In genomic region chr15:7397818-7398608, GRCm38 (mm10) we compare ENCODE assay signal across 8 mouse cellular contexts. TPM values are rescaled to one million over a fixed set of nuclear protein-coding genes. Genes with fewer than 3 reads are reported as not detected.
DNase-seq lines count a peak whose midpoint lies in the region; ATAC-seq and TF ChIP-seq lines count a peak whose summit lies in the region.

Gene Egflam, minus strand, starts transcription at chr15:7398395.

- peak; percentile 13 for DNase-seq in lung, adult 2 months
- no peak for DNase-seq in lung, adult 18-20 months
- DNase-seq in embryo, embryonic 9.5 days (ENCODE audit: extremely low spot score): peak; percentile 71
- DNase-seq in neural tube, embryonic 10.5 days (ENCODE audit: extremely low spot score, low spot score): peak; percentile 78
- DNase-seq in cerebellum, adult 8-10 months: no peak

- no peaks in the 10 kb centered on the region for H3K9me3 ChIP-seq in heart, embryonic 13.5 days
- H3K9me3 ChIP-seq in limb, embryonic 13.5 days: no peaks in the 10 kb centered on the region

- peak within 1 kb of the TSS; percentile 53 for H3K27ac ChIP-seq in heart, embryonic 13.5 days (replicated peaks)
- H3K27ac ChIP-seq in limb, embryonic 13.5 days: peak within 1 kb of the TSS; percentile 83

- H3K27me3 ChIP-seq in heart, embryonic 13.5 days (replicated peaks): peaks cover 32% of the 10 kb centered on the region
- H3K27me3 ChIP-seq in limb, embryonic 13.5 days: peaks cover 3% of the 10 kb centered on the region; the same call in 1 of the 2 replicates

- TF ChIP-seq CTCF in lung, adult 2 months (IDR thresholded peaks at IDR 0.05; ENCODE audit: insufficient read depth, low read length): no peak

- H3K4me2 ChIP-seq in heart, embryonic 13.5 days: peak within 1 kb of the TSS; percentile 99
- H3K4me2 ChIP-seq in limb, embryonic 13.5 days (replicated peaks): peak within 1 kb of the TSS; percentile 89

- peak; percentile 68; the same call in 1 of the 2 replicates for ATAC-seq in heart, embryonic 13.5 days (ENCODE audit: extremely low read depth, insufficient number of reproducible peaks, low FRiP score, low TSS enrichment)
- ATAC-seq in limb, embryonic 13.5 days (ENCODE audit: low FRiP score, low read depth): peak; percentile 77
- ATAC-seq in erythroblast, adult 5-6 weeks (replicated peaks; ENCODE audit: low FRiP score, poor library complexity, severe bottlenecking): no peak

- no peaks in the 10 kb centered on the region; the same call in 1 of the 2 replicates for H3K4me1 ChIP-seq in lung, adult 2 months (ENCODE audit: control insufficient read depth, insufficient read depth, low read length)
- H3K4me1 ChIP-seq in heart, embryonic 13.5 days: peaks cover 13% of the 10 kb centered on the region
- peaks cover 16% of the 10 kb centered on the region for H3K4me1 ChIP-seq in limb, embryonic 13.5 days

- no peaks in the 10 kb centered on the region for H3K36me3 ChIP-seq in heart, embryonic 13.5 days
- no peaks in the 10 kb centered on the region; the same call in 1 of the 2 replicates for H3K36me3 ChIP-seq in limb, embryonic 13.5 days

- peak; percentile 36; the same call in 1 of the 2 replicates for TF ChIP-seq POLR2A in lung, adult 2 months (IDR thresholded peaks at IDR 0.05; ENCODE audit: borderline replicate concordance, extremely low read depth, low read depth, low read length)

- 1% methylated on average over 61 of the region's 62 CpGs for WGBS in lung, adult 2 months
- under 1% methylated on average over 62 of the region's 62 CpGs for WGBS in heart, embryonic 13.5 days
- WGBS in limb, embryonic 13.5 days: under 1% methylated on average over 62 of the region's 62 CpGs

- peak within 1 kb of the TSS; percentile 84 for H3K9ac ChIP-seq in heart, embryonic 13.5 days
- peak within 1 kb of the TSS; percentile 83 for H3K9ac ChIP-seq in limb, embryonic 13.5 days

- peak within 1 kb of the TSS; percentile 40 for H3K4me3 ChIP-seq in lung, adult 2 months (replicated peaks; ENCODE audit: extremely low read depth, low read depth, low read length)
- H3K4me3 ChIP-seq in heart, embryonic 13.5 days: peak within 1 kb of the TSS; percentile 68
- peak within 1 kb of the TSS; percentile 74 for H3K4me3 ChIP-seq in limb, embryonic 13.5 days

RNA-seq across cellular contexts. Expression of gene Egflam, which starts in this region (rescaled TPM):
- polyA plus RNA-seq in lung, adult 2 months (2012; rRNA removed): 29.3 and 32.7 TPM in 2 replicates
- 10.3 and 10.8 TPM in 2 replicates for polyA plus RNA-seq in heart, embryonic 13.5 days (2015; fragmentation: Nextera tagmentation; extraction: Ambion mirVana)
- 18.9 and 21.2 TPM in 2 replicates for polyA plus RNA-seq in limb, embryonic 13.5 days (2015; fragmentation: Nextera tagmentation; extraction: Ambion mirVana)
- not detected in 2 replicates for total RNA-seq in erythroblast, adult 5-6 weeks (2015; ENCODE audit: low replicate concordance)
- total RNA-seq in erythroblast, adult 5-6 weeks (2017; ENCODE audit: low replicate concordance): not detected in 2 replicates

Comparison
In these comparisons a context has a peak if more than half of its experiments do, and no peak if none do; other contexts are left out.
1. DNase-seq: peak in lung, adult 2 months (single experiment), embryo, embryonic 9.5 days (single experiment) and neural tube, embryonic 10.5 days (single experiment); none in lung, adult 18-20 months (0 of 2) and cerebellum, adult 8-10 months (single experiment).
2. Peak in every context shown above with its lines, with median percentiles within 50 percentile points of each other: H3K4me3 ChIP-seq.